Mouse (Mus musculus) adrenal gland, postnatal 36 days (tissue): Measurements from ENCODE around the gene Wdr45. TPM values are rescaled to one million over a fixed set of nuclear protein-coding genes. Genes with fewer than 3 reads are reported as not detected.

Experiments used
- DNase-seq, 2 experiments: peaks; one replicate each; pipeline ENCODE4 v3.0.0; 2021; ENCODE audit warnings: mixed read lengths in 1 of 2
- total RNA-seq, 2 experiments: library from RNA; stranded (reverse); gene quantifications; 2 replicates each; pipeline ENCODE4 v1.2.3; 2021

Gene Wdr45
- total RNA-seq, 2 experiments from 2014 or later = 48.7 to 67.5 TPM

DNA sequence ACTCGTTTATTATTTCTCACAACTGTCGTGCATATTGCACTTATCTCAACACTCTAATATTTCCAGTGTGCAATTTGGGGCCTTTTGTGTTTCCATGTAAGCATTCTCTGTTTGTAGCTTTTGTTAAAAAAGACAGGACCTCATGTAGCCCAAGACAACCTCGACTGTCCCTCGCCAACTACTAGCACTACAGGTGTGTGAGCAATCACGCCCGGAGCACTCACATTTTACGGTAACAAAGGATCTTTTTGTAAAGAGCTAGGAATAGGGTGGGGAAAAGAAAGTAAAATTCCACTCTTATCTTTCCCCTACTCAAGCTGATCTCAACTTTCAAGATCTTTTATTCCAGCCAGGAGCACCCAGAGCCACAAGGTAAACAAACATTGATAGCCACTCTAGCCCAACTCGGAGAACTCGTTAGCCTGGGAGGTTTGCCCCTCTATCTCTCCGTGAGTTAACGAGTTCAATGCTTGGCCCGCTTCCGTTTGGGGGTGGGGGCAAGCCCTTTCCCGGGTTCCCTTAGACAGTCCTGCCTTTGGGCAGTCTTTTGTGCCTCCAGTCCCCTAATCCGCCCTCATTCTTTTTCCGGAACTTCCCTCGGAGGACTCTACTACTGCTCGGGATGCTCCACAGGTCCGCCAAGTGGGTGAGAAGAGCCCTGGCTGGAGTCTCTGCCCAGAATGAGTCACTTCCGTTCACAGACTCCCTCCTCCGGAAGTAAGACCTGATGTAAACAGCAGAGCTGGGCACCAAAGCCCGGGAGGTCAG lies 7.6 kb downstream of the Wdr45 start, which contains the start of gene Gm45208:
Gm45208 (plus strand) TSS at position 732 of the 768 bp plus-strand sequence.
- DNase-seq = peak; percentile 67 to 73

DNA sequence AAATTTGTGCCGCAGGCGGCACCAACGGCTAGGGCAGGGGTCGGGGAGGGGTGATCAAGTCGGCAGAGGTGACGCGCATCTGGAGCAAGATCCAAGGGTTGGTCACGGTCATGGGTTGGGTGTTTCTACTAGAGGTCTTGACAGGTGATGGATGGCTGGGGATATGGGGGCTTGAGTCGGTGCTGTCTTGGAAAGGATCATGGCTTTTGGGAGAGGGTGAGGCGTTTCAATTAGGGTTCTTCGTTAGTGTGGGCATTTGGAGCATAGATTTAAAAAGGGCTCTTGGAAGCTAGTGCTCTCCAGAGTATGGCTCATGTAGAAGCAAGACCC lies 8.1 kb downstream of the Wdr45 start:
- DNase-seq = no peak

DNA sequence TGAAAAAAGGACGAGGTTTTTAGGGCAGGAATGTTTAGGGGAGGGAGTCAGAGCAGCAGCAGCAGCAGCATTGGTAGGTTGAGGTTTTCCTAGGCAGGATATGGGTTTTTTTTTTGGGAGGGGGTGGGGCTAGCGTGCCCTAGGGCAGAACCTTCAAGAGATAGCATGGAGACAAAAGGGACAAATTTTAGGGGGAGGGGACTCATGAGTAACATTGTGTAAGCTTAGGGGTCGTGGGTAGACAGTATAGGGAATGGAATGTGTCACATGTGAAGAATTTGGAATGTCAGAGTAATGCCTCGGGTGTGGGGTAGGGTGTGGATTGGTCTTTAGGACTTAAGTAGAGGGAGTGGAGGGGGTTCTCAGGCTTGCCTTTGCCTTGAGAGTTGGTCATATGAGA lies 8.6 kb downstream of the Wdr45 start:
- no peak for DNase-seq

DNA sequence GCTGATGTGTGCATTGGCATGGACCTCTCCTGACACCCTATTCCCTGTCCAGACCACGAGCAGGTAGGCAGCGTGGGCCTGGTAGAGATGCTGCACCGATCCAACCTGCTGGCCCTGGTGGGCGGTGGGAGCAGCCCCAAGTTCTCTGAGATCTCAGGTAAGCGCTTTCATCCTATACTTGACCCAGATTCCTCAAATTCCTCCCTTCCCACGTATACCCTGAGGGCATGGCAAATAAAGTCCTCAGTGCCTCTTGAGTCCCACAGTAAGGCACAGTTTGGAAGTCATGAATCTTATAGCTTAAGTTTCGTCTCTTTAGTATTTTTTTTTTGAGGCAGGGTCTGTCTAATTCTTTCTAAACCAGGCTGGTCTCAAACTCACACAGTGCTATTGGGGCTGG lies 10.0 kb downstream of the Wdr45 start:
- no peak for DNase-seq

DNA sequence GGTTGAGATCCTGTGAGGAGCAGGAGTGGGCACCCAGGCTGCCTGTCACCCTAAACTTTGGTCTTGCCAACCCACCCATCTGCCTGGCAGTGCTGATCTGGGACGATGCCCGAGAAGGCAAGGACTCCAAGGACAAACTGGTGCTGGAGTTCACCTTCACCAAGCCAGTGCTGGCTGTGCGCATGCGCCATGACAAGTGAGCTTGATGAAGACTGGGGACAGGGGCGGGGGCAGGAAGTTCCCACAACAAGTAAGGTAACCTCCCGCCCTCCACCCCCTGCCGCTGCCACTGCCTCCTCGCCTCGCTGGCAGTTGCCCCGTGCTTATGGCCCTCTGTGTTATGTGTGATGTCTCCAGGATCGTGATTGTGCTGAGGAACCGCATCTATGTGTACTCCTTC lies 11.7 kb downstream of the Wdr45 start:
- DNase-seq = no peak

DNA sequence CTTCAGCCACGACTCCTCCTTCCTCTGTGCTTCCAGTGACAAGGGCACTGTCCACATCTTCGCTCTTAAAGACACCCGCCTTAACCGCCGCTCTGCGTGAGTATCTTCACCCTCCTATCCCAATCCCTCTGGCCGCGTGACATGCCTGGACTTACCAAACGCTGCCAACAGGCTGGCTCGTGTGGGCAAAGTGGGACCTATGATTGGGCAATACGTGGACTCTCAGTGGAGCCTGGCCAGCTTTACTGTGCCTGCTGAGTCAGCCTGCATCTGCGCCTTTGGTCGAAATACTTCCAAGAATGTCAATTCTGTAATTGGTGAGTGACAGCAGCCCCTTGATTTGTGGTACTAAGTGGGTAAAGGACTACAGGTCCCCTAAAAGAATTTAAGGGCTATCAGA lies 13.0 kb downstream of the Wdr45 start:
- DNase-seq = peak; percentile 23 to 52

DNA sequence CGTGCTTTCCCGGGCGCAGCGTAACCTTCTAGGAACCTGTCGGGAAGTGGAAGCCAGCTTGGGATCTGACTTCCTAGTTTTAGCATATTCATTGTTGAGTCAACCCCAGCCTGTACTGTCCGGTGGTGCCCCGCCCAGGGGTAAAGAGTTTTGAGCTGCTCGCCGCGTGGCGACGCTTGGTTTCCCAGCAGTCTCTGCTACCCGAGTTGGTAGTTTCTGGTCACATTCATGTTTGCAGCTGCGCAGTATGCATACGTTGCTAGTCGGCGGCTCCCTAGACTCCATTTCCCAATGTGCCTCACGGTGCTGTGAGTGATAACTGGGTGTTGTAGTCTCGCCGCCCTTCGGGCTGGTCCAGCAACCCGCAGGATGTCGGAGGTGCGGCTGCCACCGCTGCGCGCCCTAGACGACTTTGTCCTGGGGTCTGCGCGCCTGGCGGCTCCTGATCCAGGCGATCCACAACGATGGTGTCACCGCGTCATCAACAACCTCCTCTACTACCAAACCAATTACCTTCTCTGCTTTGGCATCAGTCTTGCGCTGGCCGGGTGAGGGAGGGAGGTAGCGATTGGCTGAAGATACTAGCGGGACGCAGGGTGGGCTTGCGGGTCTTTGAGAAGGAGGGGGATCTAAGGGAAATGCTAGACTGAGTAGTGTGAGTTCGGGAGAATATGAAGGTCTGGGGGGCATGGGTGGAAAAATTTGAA lies 14.2 kb downstream of the Wdr45 start, which contains the start of gene Praf2:
Praf2 (plus strand) TSS at position 225 of the 707 bp plus-strand sequence.
- DNase-seq = peak; percentile 79 to 82

DNA sequence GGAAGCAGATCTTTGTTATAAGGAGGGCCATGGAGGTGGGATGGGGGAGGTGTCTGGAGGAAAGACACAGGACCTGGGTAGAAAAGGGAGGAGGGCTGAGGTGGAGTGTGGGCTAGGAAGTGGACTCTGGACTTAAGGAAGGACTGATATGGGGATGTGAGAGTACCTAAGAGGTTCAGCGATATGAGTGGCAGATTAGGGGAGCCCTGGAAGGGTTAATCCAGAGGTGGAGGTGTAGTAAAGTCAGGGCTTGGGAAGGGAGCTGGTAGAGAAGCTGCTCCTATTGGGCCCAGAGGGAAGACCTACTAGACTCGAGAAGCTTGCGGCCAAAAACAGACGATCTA lies 14.8 kb downstream of the Wdr45 start:
- DNase-seq = no peak

DNA sequence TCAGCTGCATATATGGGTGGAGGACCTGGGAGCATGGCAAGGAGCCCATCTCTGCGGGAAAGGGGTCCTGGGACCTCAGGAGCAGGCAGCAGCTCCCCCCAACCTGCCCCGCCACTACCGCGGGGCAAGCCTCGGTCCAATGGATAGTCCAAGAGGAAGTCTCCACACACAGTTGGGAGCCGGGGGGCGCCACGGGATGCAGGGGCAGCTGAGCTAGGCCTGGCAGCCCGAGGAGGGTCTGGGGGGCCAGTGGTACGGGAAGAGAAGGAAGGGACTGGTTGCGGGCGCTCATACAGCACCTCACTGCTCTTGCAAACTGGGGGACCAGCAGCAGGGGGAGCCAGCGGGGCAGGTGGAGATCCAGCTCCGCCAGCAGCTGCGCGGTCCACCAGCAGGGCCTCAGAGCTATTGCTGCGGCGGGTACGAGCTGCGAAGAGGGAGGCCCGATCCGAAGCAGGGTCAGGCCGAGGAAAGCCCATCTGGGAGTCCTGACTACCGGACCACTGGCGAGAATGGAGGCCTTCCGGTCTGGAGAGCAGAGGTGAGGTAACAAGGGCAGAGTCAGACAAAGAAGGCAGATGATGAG lies 19.5 kb downstream of the Wdr45 start:
- peak; percentile 74 to 82 for DNase-seq

DNA sequence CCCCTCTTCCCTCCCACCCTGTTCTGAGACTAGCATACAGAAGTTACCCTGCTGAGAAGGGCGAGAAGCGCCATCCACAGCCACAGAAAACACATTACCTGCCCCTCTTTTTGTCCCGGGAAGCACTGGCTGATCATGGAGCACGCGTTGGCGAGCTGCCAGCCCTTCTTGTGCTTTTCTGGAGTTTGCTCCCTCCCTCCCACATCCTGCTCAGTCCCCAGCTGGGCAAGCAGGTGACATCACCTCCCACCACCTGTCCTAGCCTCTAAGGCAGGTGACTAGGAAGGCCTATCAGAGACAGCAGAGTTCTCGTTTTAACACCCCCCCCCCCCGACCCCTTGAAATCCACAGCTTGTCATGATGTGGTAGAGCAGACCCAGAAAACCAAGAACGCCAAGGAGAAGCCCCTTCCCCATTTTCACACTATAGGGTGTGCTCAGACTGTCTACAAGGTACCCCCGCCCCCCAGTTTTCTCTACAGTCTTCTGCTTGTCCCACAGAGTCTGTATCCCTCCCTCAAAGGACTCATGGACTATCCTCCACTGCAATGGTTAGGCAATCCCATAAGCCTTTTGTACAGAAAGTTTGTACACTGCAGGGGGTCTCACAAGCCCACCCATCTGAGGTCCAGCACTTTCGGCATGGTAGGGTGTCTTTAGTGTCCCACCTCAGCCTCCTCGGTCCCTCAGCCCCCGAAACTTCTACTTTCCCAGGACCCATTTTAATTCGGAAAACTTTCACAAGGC lies 25.4 kb downstream of the Wdr45 start:
- DNase-seq = no peak

DNA sequence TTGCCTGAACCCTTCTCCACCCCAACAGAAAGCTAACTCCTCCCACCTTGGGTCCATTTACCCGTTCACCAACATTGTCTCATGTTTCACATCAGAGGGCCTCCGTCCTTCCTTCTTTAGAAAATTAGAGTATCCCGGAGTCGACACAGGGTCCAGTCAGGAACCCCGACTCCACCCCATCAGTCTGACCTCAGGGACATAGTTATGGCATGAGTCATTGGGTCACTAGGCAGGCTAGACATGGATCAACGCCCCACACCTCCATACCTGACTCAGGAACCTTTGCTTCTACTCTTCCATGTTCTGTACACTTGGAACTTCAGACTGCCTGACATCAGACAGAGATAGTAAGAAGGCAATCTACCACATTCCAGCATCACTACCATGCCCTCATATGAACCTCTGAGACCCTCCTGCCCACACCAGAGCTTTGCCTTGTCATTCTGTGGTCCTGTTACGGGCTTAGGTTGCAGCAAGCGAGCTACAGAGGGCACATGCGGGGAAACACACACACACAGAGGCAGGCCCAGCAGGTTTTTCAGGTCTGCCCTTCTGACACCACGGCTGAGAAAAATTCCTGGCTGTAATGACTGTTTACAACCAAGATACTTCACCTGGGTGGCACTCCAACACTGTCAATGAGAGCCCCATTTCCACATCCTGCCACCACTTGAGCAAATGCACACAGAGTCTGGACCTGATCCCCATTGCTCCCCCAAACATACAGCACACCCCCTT lies 26.1 kb downstream of the Wdr45 start:
- no peak for DNase-seq

DNA sequence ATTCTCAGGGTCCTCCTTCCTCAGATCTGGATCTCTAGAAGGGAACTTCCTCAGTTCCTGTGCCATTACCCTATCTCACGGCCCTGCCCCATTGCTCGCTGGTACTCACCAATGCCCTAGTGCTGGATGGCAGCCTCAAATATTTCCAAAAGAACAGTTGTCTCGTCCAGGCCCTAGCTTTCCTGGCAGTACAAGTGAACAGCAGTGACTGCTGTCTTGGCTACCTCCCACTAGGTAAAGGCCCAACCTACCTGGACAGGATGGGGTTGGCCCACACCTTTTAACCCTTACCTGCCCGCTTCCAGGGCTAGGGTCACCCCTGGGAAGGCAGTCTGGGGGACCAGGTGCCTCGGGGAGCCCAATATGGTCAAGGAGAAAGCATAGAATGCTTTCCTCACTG lies 27.0 kb downstream of the Wdr45 start:
- no peak for DNase-seq

DNA sequence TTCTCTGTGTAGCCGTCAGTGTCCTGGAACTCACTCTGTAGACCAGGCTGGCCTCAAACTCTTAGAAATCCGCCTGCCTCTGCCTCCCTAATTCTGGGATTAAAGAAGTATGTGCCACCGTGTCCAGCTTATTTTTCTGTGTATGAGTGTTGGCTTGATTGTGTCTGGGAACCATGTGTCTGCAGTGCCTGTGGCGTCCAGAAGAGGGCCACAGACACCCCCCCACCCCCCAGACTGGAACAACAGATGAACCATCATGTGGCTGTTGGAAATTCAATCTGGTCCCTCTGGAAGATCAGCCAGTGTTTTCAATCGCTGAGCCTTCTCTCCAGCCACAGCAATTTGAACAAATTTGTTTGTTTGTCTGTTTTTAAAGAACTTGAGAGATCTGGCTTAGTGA lies 29.3 kb downstream of the Wdr45 start:
- DNase-seq = no peak

DNA sequence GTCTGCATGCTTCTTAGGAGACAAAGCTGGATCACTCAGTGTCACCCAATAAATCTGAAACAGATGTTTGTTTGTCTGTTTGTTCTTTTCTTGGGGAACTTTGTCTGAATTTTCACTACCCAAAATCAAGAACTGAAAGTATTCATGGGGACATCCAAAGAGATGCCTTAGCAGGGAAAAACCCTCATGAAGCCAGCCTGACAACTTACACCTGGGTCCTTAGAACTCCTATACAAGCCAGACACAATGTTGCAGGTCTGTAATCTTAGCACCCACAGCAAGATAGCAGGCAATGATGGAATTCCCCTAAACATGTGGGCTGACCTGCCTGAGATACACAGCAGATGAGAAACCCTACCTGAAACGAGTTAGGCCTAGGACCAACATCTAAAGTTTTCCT lies 30.8 kb downstream of the Wdr45 start:
- DNase-seq = no peak

DNA sequence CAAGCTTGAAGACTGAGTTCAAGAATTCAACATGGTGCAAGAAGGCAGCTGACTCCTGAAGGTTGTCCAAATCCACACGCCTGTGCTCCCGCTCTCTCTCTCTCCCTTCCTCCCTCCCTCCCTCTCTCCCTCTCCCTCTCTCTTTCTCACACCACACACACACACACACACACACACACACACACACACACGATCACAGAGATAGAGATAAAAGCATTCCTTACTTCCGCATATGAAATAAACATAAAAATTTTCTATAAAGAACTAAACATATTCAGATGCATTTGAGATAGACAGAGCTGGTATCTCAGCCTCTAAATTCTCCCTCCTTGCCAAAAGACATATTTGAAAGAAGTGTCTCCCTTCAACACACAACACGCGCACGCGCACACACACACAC lies 31.3 kb downstream of the Wdr45 start:
- no peak for DNase-seq

DNA sequence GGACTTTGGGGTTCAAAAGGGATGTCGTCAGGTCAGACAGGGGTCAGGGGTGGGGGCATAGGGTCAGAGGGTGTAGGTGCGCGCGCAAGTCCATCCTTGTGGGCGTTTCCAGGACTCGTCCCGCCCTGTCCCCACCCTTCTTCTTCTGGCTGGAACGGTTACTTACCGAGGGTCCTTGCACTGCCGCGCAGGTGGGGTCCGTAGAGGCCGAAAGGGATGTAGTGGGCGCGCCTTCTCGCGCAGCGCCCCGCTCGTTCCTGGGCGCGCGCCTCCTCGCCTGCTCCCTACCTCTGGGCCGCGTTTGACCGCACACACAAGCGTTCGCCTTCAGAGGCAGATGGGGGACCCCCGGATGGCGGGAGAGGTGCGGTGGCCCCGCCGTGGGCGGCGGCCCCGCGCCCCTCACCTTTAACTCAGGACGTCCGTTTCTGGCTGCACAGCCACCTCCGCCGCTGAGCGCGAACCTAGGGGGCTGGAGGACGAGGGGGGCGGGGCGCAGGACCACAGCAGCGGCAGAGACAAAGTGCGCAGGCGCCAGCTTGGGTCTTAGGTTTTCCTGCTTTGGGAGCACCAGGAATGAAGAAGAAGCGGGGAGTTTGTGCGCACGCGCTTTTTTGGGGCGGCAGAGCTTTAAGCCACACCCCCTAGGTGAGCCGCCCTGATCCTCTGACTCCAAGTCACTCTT lies 36.4 kb downstream of the Wdr45 start, which contains the start of gene Ccdc120:
Ccdc120 (minus strand) TSS at position 474 of the 685 bp plus-strand sequence.
- DNase-seq = peak; percentile 76 to 79

DNA sequence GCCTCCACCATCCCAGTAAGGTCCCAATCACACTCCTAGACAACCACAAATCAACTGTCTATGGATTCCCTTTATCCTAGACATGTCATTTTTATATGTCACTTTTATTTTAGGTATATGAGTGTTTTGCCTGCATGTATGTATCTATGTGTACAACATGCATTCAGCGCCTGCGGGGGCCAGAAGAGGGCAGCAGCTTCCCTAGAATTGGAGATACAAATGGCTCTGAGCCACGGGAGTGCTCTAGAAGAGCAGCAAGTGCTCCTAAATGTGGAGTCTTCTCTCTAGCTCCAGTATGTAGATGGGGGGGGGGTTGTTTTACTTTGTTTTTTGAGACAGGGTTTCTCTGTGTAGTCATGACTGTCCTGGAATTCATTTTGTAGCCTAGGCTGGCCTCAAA lies 39.5 kb downstream of the Wdr45 start:
- DNase-seq = peak in 1 of 2 experiments; percentile 44

DNA sequence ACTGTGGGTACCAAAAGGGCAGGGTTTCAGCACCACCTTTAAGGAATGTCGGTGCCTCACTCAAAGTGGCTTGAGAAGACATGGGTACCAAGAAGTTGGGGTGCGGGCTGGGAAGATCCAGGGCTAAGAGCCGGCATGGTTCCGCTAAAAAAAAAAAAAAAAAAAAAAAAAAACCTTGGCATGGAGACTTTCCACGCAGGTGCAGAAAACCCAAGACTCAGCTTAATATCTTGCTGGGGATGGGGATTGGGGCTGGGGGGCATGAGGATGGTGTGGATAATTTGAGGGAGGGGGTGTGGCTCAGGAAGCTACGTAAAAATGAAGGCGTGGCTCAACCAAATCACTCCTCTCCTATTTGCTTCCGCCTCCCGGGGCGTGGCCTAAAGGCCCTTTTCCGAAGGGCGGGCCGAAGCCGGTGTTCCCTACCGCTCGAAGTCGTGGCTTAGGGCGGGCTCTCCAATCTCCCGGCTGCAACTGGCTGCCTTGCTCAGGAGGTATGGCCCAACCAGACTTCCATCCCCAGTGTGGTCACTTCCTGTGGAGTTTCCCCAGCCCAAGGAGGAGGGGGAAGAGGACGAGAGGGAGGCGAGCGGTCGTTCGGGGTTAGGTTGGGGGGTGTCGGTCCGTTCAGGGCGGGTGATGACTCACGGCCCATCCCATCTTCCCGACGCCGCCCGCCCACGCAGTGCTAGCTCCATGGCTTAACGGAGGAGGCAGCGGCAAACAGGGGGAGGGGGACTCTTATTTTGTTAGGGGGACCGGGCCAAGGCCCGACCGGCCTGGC lies 48.2 kb downstream of the Wdr45 start, which contains the start of gene Tfe3:
Tfe3 (plus strand) TSS at position 424 of the 784 bp plus-strand sequence.
- peak; percentile 93 for DNase-seq

DNA sequence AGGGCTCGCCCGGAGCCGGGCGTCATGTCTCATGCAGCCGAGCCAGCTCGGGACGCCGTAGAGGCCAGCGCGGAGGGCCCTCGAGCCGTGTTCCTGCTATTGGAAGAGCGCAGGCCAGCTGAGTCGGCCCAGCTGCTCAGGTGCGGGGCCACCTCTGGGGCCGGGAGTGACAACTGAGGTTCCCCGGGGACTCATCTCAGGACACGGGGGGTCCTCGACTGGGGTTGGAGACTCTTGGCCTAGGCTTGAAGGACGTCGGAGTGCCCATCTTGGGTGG lies 48.7 kb downstream of the Wdr45 start:
- no peak for DNase-seq

DNA sequence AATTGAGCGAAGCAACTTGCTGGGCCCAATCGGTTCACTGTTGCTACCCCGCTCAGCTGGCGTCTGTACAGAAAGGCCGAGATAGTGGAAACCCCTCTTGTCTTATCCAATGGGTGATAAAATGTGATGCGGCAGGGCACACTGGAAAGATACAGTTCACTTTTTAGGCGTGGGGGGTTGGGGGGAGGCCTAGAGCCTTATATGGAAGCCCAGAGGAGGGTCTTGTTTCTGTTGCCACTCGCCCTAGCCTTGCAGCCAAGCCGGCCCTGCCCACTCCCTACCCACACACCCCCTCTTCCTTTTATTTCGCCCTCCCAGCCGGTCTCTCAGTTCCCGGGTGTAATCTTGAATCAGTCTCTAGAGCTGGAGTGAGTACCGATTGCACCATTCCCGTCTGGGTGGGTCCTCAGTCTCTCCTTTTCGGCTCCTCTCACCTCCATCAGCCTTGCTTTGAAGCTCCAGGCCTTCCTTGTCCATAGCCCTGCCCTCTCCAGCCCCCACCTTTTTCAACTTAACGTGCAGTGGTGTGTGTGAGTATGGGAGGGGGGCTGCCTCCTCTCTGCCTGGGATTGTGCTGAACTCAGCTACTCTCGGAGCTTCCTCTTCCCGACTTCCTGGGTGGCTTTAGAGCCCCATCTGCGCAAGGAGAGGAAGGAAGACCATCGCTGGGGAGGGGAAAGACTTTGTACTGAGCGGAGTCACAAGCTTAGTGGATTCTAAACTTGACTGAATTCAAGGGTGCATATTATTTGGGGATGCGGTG lies 49.7 kb downstream of the Wdr45 start:
- DNase-seq = peak; percentile 37 to 43
